Mouse (Mus musculus) cerebellum, adult 18-20 months (tissue): Measurements from ENCODE around the gene F3.

Experiments used
- DNase-seq, 2 experiments: peaks; one replicate each; pipeline ENCODE4 v3.0.0; 2021

F3 gene

DNA sequence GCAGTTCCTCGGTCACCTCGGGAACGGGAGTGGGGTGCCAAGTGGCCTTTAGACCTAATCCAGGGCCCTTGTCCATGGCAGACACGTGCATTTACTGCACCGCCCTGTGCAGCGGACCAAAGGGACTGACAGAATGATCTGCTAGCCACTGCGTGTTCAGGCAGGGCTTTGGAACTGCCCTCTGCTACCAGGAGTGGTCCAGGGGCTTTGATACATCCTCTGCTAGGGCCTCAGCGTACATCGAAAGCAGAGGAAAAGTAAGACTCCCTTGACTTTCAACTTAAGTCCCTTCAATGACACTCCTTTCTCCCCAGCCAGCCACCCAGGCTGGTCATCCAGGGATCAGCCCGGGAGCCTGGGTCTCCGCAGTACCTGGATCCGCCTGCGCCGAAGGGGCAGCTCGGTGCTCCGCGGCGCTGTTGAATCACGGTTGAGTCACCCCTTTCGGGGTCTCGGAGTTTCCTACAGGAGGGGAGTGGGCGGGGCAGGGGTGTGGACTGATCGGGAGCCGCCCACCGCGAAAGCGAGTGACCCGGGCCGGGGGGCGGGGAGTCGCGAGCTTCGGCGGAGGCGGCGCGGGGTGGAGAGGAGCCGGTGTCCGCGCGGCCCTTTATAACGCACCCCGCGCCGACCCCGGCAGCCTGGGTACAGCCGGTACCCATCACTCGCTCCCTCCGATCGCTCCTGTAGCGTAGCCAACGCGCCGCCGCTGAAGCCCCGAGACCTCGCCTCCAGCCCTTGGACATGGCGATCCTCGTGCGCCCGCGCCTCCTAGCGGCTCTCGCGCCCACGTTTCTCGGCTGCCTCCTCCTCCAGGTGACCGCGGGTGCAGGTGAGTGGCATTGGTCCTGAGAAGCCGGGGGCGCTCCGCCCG lies at the start of gene F3:
TSS of gene F3 (plus strand) at position 567 of the 874 bp plus-strand sequence.
- peak; percentile 84 to 86 for DNase-seq

DNA sequence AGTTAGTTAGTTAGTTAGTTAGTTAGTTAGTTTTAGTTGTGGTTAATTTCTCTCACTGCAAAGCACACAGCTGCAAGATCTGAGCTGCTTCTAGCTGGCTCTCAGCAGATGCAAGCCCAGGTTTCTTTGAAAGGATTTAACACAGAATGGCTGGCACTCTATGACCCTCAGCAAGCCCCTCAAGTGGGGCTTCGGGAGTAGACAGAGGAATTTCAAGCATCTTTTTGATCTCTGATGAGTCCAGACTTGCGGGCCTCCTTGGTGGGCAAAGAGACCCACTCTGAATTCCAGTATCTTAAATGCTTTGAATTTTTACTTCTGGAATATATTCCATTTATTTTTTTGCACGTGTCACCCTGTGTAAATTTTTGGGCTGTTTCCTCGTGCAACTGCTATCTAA lies 44.4 kb upstream of the F3 start:
- no peak for DNase-seq

DNA sequence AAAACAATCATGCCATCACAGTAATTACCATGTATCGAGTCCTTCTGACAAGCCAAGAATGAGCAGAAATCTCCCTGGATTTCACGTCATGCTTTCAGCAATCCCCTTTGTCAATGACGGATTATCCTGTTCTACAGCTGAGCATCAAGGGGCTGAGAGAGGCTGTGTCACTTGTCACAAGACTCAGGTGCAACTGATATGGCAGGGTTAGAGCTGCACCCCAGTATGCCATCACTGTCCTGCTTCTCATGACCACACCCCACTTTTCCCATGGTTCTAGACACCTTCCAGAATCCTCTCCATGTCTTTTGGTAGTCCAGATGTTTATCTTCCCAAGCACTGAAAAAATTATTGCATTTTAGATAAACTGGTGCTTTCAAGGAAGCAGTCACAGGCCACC lies 43.9 kb upstream of the F3 start:
- DNase-seq = no peak

DNA sequence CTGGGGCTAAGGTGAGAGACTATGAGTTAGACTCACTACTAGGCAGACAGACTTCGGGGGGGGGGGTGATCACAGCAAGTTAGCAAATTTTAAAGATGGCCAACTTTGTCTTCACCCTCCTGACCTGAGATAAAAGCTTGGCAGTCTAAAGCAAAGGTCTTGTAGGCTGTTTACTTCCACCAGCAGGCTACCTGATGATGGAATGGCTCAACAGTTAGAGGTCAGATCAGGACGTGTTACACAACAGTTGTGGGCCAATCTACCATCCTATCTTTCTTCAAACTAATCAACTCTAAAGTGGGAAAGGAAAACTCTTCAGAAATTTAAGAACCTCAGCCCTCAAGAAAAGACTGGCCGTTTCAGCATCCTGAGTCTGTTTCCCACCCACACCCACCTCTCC lies 43.1 kb upstream of the F3 start:
- DNase-seq = no peak

DNA sequence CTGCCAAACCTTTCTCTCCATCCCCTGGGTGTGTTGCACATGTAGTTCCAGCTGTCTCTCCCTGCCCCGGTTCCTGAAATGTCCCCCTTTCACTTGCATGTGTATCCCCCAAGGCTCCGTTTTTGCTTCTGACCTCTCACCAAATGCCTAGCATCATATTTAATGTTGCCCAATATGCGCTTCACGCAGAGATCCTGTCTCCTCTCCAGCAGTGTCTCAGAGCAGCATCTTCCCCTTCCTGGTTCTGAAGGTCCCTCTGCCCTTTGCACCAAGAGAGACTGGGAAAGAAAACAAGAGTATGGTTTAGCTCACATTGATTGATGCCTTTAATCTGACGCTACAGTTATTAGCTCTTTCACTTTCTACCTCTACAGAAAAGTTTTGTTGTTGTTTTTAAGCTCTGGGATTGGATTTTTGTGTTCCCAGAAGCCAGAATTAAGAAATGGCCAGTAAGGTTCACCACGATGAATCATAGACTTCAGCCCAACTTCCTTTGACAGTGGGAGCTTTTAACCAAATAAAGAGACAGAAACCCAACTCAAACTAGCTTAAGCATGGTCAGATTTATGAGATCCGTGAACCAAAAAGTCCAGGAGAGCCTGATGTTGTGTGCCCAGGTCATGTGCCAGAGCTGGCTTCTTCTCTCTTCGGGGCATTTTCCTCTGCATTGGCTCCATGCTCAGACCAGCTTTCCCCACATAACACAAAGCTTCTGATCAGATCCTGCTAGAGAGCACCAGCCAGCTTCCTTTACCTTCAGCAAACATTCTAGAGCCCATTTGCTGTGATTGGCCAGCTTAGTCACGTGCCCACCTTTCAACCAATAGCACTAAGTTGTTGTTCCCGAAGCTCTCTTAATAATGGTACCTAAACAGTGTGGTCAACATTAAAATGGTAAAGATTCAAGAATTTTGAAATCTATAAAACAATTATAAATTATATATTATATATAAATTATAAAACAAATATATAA lies 40.6 kb upstream of the F3 start:
- no peak for DNase-seq

DNA sequence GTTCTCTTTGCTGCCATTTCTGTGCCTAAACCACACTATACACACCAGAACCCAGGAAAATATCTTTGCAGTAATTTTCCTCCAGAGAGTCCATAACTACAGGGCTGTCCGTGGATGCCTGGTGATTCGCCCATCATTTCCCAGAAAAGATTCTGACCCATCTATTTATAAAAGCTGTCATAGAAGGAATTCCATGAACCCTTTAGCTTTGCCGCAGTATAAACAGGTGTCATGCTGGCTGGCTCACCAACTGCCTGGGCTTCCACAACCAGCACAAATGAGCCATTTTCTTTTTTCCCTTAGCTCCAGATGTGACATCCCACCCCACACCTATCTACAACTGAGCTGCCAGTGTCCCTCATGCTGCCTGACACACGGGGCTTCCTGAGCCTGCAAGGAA lies 38.8 kb upstream of the F3 start:
- DNase-seq = no peak

DNA sequence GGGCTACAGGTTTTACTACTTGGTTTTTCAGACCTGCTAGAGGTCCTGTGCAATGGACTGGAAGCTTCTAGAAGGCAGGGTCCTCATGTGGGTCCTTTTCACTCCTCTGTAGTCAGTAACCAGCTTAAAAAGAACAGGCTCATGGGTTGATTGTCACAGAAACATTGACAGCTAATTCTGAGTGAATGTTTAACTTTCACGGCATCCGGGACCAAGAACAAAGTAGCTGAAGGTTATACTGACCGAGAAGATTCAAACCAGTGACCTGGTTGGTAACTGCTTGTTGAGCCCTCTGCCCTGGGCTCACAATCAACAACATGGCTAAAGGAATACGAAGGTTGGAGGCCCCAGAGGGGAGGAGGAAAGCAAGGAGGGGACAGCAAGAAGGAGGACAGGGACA lies 38.4 kb upstream of the F3 start:
- DNase-seq = no peak

DNA sequence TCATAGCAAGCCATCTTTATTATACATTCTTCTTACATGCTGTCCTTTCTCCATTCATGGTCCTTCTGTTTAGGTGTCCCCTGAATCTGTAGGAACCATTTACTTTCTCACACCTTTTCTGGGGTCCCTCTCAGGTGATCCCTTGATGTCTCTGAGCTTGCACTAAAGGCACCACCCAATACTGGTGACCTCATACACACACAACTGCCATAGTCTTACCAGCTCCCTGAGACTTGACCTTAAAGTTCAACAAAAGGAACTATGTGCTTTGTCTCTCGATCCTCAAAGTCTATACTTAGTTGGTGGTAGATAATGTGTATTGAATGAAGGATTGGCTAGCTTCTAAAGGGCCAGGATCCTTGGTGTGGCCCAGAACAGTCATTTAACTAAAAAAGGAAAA lies 37.4 kb upstream of the F3 start:
- no peak for DNase-seq

DNA sequence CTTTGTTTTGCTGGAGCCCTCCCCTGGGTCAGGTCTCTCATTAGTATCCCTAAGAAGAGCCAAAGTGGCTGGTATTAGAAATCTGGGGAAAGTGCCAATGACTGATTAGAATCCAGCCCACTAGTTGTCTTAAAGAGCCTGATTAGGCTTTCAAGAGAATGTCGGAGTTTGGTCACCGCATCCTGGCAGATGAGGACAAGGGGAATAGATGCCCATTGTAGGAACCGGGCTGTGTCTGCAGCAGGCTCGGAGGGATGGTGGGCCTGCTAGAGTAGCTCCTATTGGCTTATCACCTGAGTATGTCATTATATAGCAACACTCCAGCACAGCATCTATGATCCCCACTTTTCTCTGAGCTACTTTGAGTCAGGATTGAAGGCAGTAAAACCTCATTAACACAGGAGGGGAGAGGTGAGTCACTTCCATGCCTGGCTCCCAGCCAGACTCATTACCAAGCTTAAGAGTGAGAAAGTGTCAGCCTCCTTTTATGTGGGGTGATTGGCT lies 36.9 kb upstream of the F3 start:
- no peak for DNase-seq

DNA sequence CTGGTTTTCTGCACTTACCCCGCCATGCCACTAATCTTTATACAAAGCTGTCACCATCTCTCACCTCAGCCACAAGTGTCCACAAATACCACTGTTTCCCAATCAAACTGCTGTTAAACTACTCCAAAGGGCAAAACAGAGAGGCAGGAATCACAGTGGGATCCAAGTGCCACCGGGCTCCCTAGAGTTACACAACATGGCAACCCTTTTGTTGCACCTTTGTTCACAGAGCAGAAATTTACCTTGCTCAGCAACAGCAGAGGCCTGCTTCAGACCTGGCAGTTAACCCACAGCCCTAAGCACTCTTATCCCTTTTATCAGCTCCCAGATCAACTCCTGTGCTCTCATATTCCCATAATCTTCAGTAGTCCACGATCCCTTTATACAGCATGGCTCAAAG lies 35.6 kb upstream of the F3 start:
- no peak for DNase-seq

DNA sequence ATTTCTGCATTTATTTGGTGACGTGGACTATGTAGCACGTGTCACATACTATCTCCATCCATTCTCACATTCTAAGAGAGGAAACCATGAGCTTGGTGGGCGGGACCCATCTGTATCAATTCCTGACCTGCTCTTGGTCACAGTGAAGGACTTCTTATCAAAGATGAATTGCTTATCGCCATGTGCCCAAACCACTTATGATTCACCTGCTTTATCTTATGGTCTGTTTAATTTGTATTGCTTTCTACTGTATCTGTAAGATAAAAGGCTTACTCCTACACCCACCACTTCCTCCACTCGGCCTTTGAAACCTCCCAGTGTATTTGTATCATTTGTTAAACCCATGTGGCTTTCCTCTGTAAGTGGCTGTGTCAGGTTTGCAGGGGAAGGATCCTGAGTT lies 34.3 kb upstream of the F3 start:
- DNase-seq = no peak

DNA sequence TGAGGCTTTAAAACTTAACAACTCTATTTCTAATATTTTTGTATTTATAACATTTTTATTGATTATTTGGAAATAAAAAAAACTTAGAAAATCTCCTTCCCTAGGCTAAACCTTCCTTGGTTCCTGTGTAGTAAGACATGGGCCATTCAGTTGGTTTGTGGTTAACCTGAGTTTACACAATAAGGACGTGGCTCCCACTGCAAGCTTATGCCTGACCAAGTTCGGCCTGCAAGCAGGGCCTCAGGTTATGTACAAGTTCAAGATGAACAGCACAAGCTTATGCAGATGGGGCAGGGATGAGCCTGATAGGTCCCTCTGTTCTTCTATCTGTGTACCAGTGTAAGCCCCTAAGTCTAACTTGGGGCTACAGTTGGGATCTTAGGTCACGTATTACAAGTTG lies 33.6 kb upstream of the F3 start:
- DNase-seq = no peak

DNA sequence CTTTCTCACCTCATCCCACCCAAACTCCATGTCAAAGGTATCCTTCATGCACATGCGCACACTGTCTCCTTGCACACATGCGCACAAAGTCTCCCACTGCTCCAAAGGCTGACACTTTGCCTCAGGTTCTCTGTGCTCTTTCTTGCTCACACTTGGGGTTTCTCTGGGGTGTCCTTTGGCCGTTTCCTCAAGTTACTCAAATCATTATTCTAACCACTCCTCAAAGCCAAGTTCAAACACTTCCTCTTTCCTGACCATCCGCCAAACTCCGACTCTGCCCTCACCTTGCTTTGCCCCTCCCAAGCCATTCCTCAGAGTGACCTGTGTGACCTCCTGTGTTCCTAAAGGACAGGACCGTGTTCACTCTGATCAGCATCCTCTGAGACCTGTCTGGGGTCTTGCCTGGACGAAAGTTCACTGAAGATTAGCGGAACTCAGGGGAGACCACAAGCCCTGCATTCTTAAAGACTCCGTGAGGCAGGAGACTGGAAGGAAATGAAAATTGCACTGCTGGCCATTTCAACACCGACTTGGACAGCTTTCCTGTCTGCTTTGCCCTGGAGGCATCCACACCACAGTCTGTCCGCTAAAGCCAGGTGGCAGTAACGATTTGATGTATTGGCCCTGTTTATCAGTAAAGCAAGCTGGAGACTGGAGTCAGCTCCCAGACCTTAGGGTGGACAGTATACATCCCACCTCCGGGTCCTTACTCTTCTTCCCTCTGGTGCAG lies 30.2 kb upstream of the F3 start:
- no peak for DNase-seq

DNA sequence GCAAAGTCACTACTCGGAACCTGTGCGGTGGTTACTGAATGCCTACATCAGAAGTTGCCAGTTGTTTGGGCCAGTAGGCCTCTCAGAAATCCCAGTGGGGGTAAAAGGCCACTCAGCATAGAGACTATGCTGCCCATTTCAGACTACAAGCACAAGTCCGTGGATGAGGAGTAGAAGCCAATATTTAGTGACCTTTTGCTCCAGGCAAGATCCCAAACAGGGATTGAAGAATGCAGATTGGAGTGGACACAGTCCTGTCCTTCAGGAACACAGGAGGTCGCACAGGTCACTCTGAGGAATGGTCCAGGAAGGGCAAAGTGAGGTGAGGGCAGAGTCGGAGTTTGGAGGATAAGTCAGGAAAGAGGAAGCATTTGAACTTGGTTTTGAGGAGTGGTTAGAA lies 29.6 kb upstream of the F3 start:
- DNase-seq = no peak

DNA sequence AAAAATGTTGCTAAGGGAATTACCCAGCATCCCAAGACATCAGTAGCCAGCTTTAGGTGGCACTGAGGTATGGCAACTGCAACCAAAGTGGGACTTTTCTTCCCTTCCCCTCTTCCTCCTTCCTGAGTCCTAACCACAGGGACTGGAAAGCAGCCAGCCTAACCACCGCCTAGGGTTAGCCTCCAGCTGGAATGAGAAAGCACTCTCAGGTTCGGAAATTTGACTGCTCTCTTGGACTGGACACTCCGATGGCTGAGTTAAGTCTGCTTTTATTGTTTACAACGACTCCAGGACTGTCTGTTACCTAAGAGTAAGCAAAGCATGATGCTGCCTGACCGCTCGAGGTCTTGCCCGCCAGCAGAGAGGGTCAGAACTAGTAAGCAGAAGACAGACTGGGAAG lies 26.2 kb upstream of the F3 start:
- no peak for DNase-seq

DNA sequence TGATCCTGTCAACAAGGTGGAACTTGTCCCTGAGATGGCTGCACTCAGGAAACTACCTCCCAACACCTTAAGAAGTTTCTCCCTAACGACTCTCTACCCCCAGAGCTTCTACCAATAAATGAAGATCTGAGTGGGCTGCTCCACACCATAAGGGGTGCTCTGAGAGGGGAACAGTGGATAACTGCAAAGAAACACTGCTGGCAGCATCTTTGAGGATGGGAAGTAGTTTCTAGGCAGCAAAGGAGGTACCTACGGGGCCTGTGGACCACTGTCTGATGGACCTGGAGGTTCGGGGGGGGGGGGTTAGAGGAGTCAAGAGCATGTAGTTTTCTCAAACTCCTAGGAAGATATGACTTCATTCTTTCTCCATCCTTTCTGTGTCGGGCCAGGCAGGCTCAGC lies 23.9 kb upstream of the F3 start:
- no peak for DNase-seq

DNA sequence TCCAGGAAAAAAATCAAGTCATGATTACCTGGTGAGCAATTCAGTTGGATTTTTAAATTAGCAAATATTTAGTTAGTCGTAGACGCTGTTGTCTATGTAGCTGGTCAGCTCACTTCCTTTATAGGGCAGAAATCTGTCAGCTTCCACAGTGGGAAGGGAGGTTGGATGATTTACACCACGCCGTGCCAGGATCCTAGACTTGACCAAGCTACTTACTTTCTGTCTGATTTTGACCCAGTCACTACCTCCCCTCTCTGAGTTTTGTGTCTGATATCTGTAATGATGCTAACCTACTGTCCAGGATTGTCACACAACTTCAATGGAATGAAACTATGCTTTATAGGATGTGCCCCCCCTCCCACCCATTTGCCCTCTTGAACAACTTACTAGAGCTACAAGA lies 23.5 kb upstream of the F3 start:
- DNase-seq = no peak

DNA sequence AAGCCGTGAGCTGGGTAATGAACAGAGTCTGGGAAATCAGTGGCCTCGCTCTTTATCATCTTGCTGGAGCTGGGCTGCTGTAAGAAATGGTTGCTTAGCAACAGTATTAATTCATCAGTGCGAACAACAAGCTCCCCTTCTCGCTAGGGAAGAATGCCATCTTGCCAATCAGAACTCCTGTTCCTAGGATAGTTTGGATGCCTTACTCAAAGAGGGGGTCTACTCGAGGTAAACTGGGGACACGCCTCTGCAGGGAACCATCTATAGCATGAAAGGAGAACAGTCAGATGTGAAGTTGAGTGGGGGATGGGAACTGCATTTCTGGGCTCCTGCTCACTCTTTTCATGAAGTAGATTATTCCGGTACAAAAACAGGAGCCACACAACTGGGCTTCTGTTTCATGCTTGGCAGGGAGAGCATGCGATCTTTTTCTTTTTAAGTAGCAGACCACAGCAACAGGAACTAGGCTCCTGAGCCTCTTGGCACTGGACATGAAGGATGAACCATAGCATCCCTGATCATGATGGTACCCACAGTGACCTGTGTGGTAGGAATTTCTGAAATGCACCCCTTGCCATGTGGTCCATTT lies 22.9 kb upstream of the F3 start:
- no peak for DNase-seq

DNA sequence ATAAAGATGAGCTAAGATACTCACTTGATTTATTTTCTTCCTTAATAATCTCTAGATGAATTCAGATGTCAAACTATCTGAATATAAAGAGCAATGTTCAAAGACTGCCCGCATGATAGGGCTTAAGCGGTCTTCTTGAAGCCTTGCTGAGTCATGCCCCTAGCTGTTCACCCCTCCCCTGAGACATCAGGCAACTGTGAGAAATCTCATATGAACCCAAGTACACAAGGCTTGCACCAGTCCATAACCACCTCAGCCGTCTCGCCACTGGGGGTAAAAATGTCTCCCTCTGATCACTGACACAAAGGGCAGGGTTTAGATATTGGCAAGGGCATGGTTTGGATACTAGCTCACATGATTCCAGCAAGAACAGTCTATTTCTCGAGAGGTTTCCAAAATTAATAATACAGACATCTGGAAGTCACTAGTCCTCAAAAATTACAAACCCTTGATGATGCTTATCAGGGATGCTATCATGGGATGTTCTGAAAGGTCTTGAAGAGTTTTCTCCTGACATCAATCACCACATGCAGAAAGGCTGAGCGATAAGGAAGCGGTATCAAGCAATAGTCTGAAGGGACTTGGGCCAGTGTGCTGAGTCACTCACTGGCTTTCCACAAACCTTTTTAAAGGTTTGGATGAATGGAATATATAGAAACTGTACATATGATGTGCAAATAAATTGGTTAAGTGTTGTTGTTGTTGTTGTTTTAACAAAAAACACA lies 20.0 kb upstream of the F3 start:
- DNase-seq = no peak

DNA sequence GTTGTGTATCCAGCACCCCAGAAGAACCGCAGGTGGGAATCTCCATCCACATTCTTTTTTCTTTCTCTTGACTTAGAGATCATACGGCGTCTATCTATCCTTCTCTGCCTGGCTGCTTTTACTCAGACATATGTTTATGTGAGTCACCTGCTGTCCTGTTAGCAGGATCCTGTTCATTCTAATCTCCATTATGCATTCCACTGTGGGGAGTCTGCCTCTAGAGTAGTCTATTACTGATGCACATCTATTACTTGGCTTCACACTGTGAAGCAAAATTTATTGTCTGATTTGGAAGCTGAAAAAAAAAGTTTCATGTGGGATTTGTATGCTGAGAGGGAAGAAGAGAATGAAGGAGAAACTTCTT lies 19.5 kb upstream of the F3 start:
- no peak for DNase-seq

DNA sequence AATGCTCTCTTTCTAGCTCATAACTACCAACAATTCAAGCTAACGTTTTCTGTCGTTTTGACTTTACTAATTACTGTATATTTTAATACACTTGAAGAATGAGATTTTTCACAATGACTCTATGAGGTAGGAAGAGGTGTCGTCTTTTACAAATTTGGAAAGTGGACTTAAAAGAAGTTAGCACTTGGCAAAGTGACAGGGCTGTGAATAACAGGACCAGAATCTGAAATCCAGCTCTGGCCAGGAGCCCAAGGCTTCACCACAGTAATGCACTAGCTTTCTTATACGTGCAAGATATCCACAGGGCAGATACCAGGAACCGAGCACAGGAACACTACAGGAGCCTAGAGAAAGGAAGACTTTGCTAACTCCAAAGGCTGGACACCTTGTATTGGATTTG lies 17.2 kb upstream of the F3 start:
- DNase-seq = no peak

DNA sequence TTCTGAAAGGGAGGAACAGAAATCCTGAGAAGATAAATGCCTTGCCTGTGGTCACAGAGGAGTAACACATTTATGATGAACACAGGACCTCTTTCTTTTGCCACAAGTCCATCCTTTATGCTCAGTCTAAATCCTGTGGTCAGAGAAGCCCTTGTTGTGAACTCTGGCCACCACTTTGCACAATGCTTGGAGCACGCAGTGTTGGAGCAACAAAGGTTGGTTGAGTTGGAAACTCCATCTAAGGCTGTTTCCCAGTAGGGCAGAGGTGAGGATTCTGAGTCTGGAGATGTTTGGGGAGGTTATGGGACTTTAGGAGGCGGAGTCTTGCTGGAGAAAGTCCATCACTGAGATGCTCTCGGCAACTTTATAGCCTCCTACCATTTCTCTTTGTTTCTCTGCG lies 16.2 kb upstream of the F3 start:
- no peak for DNase-seq
